Mouse (Mus musculus): ENCODE results near the gene Upp2. TPM values are rescaled to one million over a fixed set of nuclear protein-coding genes. Genes with fewer than 3 reads are reported as not detected.
A peak's percentile ranks its signal among the peaks of the same experiment; 100 is the strongest.

The Upp2 gene
- polyA plus RNA-seq, 1 experiment from 2014 or later: 8.5 TPM

DNA sequence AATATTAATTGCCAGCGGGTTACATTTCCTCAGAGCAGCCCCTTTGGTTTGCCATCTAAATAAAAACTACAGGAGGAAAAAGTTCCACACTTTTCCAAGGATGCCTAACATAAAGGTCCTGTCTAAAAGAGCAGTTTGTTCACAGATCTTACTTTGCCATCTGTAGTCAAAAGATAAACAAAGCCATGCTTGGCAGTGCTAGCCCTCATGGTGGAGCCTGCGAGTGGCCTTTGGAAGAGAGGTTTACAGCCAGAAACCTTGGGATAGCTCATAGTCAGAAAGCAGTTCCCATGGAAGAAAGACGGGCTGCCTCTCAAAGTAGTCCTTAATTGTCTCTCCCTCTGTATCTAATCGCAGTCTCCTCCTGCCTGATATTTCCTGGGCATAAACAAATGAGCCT is 36.6 kb upstream of the Upp2 start:
- Histone ChIP-seq H3K36me3 (ENCODE audit: insufficient read depth, low read length) (no peaks in the 10 kb centered on the region), H3K4me2 (replicated peaks; ENCODE audit: low read depth, low read length) (no peak overlapping the region), H3K9me3 (ENCODE audit: low read length) (no peaks in the 10 kb centered on the region), H3K4me3 (ENCODE audit: low read length) (no peak overlapping the region), H3K4me1 (ENCODE audit: insufficient read depth, low read length) (peaks cover 70% of the 10 kb centered on the region), H3K27me3 (ENCODE audit: insufficient read depth, low read length) (no peaks in the 10 kb centered on the region), H3K27ac (ENCODE audit: low read length) (no peak overlapping the region), H3K9ac (replicated peaks; ENCODE audit: low read length) (no peak overlapping the region)
- 69% methylated on average over 4 of the region's 4 CpGs for WGBS
- ATAC-seq (ENCODE audit: low FRiP score, low TSS enrichment): no peak

GRCm38 (mm10) chr2:58532260-58532850 is 34.7 kb upstream of the Upp2 start:
- no peaks in the 10 kb centered on the region for H3K9me3 ChIP-seq (ENCODE audit: low read length)
- peak; percentile 91 for ATAC-seq (ENCODE audit: low FRiP score, low TSS enrichment)

DNA sequence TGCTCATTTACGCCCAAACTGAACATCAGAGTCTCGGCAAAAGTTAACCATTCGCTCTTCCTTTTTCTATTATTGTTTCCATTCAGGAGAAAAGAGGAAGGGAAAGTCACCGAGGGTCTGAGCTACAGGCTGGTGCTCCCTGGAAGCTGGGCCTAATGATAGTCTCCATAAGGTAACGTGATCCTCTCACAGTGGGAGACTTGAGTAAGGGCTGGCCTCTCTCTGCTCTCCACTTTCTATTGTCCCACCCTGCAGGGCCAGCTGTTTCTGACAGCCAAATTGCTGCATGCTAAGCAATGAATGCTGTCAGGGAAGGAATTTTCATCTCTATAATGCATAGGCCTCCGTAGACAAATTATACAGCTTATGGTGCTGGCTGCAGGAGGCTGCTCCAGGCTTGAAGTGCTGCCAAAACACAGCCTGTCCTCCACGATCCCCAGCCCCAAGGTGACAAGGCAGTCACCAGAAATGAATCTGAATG is 33.5 kb upstream of the Upp2 start:
- Histone ChIP-seq H3K9ac (replicated peaks; ENCODE audit: low read length) (0 out of 2 replicates have a peak overlapping the region, but pooled peaks have one; percentile 4), H3K27ac (ENCODE audit: low read length) (peak overlapping the region; percentile 82), H3K4me1 (ENCODE audit: insufficient read depth, low read length) (peaks cover 68% of the 10 kb centered on the region), H3K4me2 (replicated peaks; ENCODE audit: low read depth, low read length) (no peak overlapping the region), H3K9me3 (ENCODE audit: low read length) (no peaks in the 10 kb centered on the region), H3K27me3 (ENCODE audit: insufficient read depth, low read length) (no peaks in the 10 kb centered on the region), H3K36me3 (ENCODE audit: insufficient read depth, low read length) (peaks cover 4% of the 10 kb centered on the region; the same call in 1 of the 2 replicates), H3K4me3 (ENCODE audit: low read length) (no peak overlapping the region)
- WGBS: 15% methylated on average over 7 of the region's 7 CpGs
- ATAC-seq (ENCODE audit: low FRiP score, low TSS enrichment): peak; percentile 55

More at GRCm38 (mm10) chr2:58532260-58532850, 34.7 kb upstream of the Upp2 start:
- Histone ChIP-seq H3K27me3 (ENCODE audit: insufficient read depth, low read length) (no peaks in the 10 kb centered on the region), H3K4me2 (replicated peaks; ENCODE audit: low read depth, low read length) (peak overlapping the region; percentile 43), H3K4me3 (ENCODE audit: low read length) (peak overlapping the region; percentile 9; the same call in 1 of the 2 replicates), H3K9ac (replicated peaks; ENCODE audit: low read length) (peak overlapping the region; percentile 47), H3K27ac (ENCODE audit: low read length) (peak overlapping the region; percentile 82), H3K4me1 (ENCODE audit: insufficient read depth, low read length) (peaks cover 75% of the 10 kb centered on the region), H3K36me3 (ENCODE audit: insufficient read depth, low read length) (peaks cover 2% of the 10 kb centered on the region; the same call in 1 of the 2 replicates)
- 7% methylated on average over 10 of the region's 10 CpGs for WGBS

- Histone ChIP-seq H3K9me3 (ENCODE audit: low read length) (no peaks in the 10 kb centered on the region), H3K27ac (ENCODE audit: low read length) (no peak overlapping the region), H3K36me3 (ENCODE audit: insufficient read depth, low read length) (peaks cover 4% of the 10 kb centered on the region; the same call in 1 of the 2 replicates), H3K4me3 (ENCODE audit: low read length) (no peak overlapping the region), H3K27me3 (ENCODE audit: insufficient read depth, low read length) (no peaks in the 10 kb centered on the region), H3K4me2 (replicated peaks; ENCODE audit: low read depth, low read length) (no peak overlapping the region), H3K9ac (replicated peaks; ENCODE audit: low read length) (no peak overlapping the region), H3K4me1 (ENCODE audit: insufficient read depth, low read length) (peaks cover 69% of the 10 kb centered on the region)
- WGBS: 67% methylated on average over 4 of the region's 4 CpGs
- no peak for ATAC-seq (ENCODE audit: low FRiP score, low TSS enrichment)
Measured at GRCm38 (mm10) chr2:58534379-58534778, 32.7 kb upstream of the Upp2 start.

DNA sequence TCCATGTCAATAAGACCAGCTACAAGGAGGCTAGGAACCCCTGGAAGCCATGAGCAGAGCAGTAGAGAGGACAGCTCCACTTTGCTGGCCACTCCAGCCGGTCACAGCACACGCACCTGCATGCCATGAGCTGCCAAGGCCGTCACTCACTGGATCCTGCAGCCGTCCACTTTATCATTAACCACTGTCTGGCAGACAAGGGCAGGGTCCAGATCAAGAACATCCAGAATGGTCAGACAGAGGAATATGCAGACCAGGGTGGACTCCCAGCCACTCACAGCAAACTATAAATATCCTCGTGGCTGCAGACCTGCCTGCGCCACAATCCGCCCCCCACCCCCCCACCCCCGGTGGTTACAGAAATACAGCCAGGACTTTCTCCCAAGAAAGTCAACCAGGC is 31.9 kb upstream of the Upp2 start:
- peak; percentile 64 for ATAC-seq (ENCODE audit: low FRiP score, low TSS enrichment)
- H3K4me2 ChIP-seq (replicated peaks; ENCODE audit: low read depth, low read length): no peak overlapping the region
- no peak overlapping the region for H3K9ac ChIP-seq (replicated peaks; ENCODE audit: low read length)
- peaks cover 66% of the 10 kb centered on the region for H3K4me1 ChIP-seq (ENCODE audit: insufficient read depth, low read length)
- WGBS: 68% methylated on average over 8 of the region's 8 CpGs
- H3K27ac ChIP-seq (ENCODE audit: low read length): no peak overlapping the region
- H3K4me3 ChIP-seq (ENCODE audit: low read length): no peak overlapping the region
- no peaks in the 10 kb centered on the region for H3K27me3 ChIP-seq (ENCODE audit: insufficient read depth, low read length)
- peaks cover 4% of the 10 kb centered on the region; the same call in 1 of the 2 replicates for H3K36me3 ChIP-seq (ENCODE audit: insufficient read depth, low read length)
- H3K9me3 ChIP-seq (ENCODE audit: low read length): no peaks in the 10 kb centered on the region

DNA sequence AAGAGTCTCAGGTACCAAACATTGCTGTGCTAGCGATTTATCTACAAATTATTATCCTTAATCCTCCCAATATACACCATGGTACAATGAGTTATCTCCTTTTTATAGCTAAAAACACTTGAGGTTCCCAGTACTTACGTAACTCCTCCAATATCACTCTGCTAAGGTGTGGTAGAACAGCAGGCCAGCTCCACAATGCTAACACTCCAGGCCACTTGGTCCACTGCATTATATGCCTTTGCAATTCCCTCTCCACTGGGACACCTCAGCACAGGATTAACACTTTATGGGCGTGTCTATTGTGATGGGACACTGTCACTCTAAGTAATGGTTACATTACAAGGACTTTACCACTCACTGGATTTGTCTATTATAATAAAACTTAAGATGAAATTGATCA is 30.3 kb upstream of the Upp2 start:
- Histone ChIP-seq H3K4me1 (ENCODE audit: insufficient read depth, low read length) (peaks cover 52% of the 10 kb centered on the region), H3K9ac (replicated peaks; ENCODE audit: low read length) (no peak overlapping the region), H3K4me3 (ENCODE audit: low read length) (no peak overlapping the region), H3K27ac (ENCODE audit: low read length) (no peak overlapping the region), H3K9me3 (ENCODE audit: low read length) (no peaks in the 10 kb centered on the region), H3K36me3 (ENCODE audit: insufficient read depth, low read length) (peaks cover 4% of the 10 kb centered on the region; the same call in 1 of the 2 replicates), H3K27me3 (ENCODE audit: insufficient read depth, low read length) (no peaks in the 10 kb centered on the region), H3K4me2 (replicated peaks; ENCODE audit: low read depth, low read length) (no peak overlapping the region)
- WGBS: 93% methylated on average over 3 of the region's 3 CpGs
- ATAC-seq (ENCODE audit: low FRiP score, low TSS enrichment): no peak

DNA sequence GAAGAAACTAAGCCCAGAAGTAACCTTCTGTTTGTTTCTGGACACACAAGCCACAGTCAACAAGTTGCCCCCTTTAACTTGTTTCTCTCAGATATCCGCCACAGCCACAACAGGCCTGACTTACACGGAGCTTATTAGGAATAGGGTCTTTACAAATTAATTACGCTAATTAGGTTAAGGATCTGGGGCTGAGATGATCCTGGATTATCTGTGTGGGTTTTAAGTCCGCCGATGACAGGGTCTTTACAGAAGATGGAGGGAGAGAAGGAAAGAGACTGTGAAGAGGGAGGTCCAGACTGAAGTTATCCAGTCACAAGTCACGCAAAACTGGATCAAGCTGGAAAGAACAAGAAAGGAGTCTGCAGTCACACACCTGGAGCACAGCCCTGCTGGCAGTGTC is 28.9 kb upstream of the Upp2 start:
- WGBS: 94% methylated on average over 6 of the region's 6 CpGs

DNA sequence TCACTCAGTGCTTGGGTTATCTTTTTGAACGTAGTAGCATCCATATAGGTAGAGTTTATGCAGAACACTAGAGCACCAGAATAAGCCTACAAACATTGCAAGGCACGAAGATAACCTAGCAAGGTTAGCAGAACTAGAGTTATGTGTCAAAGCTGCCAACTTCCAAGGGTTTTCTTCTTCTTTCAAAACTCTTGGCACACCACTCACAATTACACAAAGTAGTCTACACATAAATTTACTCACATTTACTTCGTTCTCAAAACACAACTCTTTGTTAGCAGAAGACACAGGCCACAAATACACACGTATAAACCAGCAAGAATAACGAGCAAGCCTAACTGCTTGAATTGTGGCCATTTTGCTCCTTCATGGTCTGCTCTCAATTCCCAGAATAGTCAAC is 23.8 kb upstream of the Upp2 start:
- no peak for ATAC-seq (ENCODE audit: low FRiP score, low TSS enrichment)
- no peak overlapping the region for H3K4me3 ChIP-seq (ENCODE audit: low read length)
- no peaks in the 10 kb centered on the region for H3K27me3 ChIP-seq (ENCODE audit: insufficient read depth, low read length)
- WGBS: 89% methylated on average over 5 of the region's 5 CpGs
- no peak overlapping the region for H3K4me2 ChIP-seq (replicated peaks; ENCODE audit: low read depth, low read length)
- peaks cover 15% of the 10 kb centered on the region for H3K4me1 ChIP-seq (ENCODE audit: insufficient read depth, low read length)
- H3K9ac ChIP-seq (replicated peaks; ENCODE audit: low read length): no peak overlapping the region
- H3K9me3 ChIP-seq (ENCODE audit: low read length): no peaks in the 10 kb centered on the region
- H3K27ac ChIP-seq (ENCODE audit: low read length): no peak overlapping the region
- no peaks in the 10 kb centered on the region for H3K36me3 ChIP-seq (ENCODE audit: insufficient read depth, low read length)

More for the DNA sequence above, 28.9 kb upstream of the Upp2 start:
- Histone ChIP-seq H3K4me2 (replicated peaks; ENCODE audit: low read depth, low read length) (no peak overlapping the region), H3K4me3 (ENCODE audit: low read length) (no peak overlapping the region), H3K4me1 (ENCODE audit: insufficient read depth, low read length) (peaks cover 39% of the 10 kb centered on the region), H3K36me3 (ENCODE audit: insufficient read depth, low read length) (peaks cover 4% of the 10 kb centered on the region; the same call in 1 of the 2 replicates), H3K27ac (ENCODE audit: low read length) (no peak overlapping the region), H3K9me3 (ENCODE audit: low read length) (no peaks in the 10 kb centered on the region), H3K27me3 (ENCODE audit: insufficient read depth, low read length) (no peaks in the 10 kb centered on the region), H3K9ac (replicated peaks; ENCODE audit: low read length) (no peak overlapping the region)
- no peak for ATAC-seq (ENCODE audit: low FRiP score, low TSS enrichment)

DNA sequence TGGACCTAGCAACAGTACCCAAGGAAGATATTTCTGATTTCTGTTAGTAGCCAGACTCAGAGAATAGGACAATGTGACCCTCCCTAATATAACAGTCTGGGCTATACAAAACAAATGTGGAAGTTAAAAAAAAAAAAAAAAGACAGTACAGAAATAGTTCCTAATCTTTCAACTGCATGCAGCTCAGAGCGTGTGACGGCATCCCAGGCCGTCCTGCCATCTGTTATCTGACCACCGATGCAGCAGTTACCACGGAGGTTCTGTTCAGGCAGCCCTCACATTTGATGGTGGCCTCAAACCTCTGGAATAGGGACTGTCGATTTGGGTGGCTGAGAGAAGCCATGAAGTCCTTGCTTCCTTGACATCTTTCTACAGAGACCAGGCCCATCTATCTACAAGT is 22.7 kb upstream of the Upp2 start:
- Histone ChIP-seq H3K27me3 (ENCODE audit: insufficient read depth, low read length) (no peaks in the 10 kb centered on the region), H3K4me2 (replicated peaks; ENCODE audit: low read depth, low read length) (no peak overlapping the region), H3K9me3 (ENCODE audit: low read length) (no peaks in the 10 kb centered on the region), H3K36me3 (ENCODE audit: insufficient read depth, low read length) (no peaks in the 10 kb centered on the region), H3K4me1 (ENCODE audit: insufficient read depth, low read length) (peaks cover 22% of the 10 kb centered on the region), H3K9ac (replicated peaks; ENCODE audit: low read length) (no peak overlapping the region), H3K4me3 (ENCODE audit: low read length) (no peak overlapping the region), H3K27ac (ENCODE audit: low read length) (no peak overlapping the region)
- 93% methylated on average over 6 of the region's 6 CpGs for WGBS
- ATAC-seq (ENCODE audit: low FRiP score, low TSS enrichment): no peak

- peaks cover 35% of the 10 kb centered on the region for H3K4me1 ChIP-seq (ENCODE audit: insufficient read depth, low read length)
- no peaks in the 10 kb centered on the region for H3K9me3 ChIP-seq (ENCODE audit: low read length)
- WGBS: 72% methylated on average over 7 of the region's 7 CpGs
- no peaks in the 10 kb centered on the region for H3K27me3 ChIP-seq (ENCODE audit: insufficient read depth, low read length)
- no peak overlapping the region for H3K4me2 ChIP-seq (replicated peaks; ENCODE audit: low read depth, low read length)
- H3K9ac ChIP-seq (replicated peaks; ENCODE audit: low read length): no peak overlapping the region
- no peak for ATAC-seq (ENCODE audit: low FRiP score, low TSS enrichment)
- H3K4me3 ChIP-seq (ENCODE audit: low read length): no peak overlapping the region
- no peaks in the 10 kb centered on the region for H3K36me3 ChIP-seq (ENCODE audit: insufficient read depth, low read length)
- H3K27ac ChIP-seq (ENCODE audit: low read length): no peak overlapping the region
Measured at GRCm38 (mm10) chr2:58546264-58546663, 20.8 kb upstream of the Upp2 start.
